8 mouse cellular contexts compared by ENCODE assay signal in genomic region chr2:168765696-168766537, GRCm38 (mm10). TPM values are rescaled to one million over a fixed set of nuclear protein-coding genes. Genes with fewer than 3 reads are reported as not detected.
DNase-seq lines count a peak whose midpoint lies in the region; ATAC-seq and TF ChIP-seq lines count a peak whose summit lies in the region.

No protein-coding gene starts in this region.

- peak overlapping the region; percentile 87 to 91 for H3K4me3 ChIP-seq in ES-E14 (ENCODE audit: insufficient read depth in 1 of 2, low read depth in 1 of 2, low read length in 2 of 2, poor library complexity in 1 of 2, severe bottlenecking in 1 of 2)
- peak overlapping the region; percentile 54 for H3K4me3 ChIP-seq in heart, postnatal 0 days (ENCODE audit: low read depth, low read length)
- peak overlapping the region; percentile 50 for H3K4me3 ChIP-seq in liver, embryonic 15.5 days (replicated peaks)

- DNase-seq in ES-E14 (ENCODE audit: low read depth, low spot score) = no peak
- peak; percentile 62 for DNase-seq in embryo, embryonic 11 days
- DNase-seq in heart, postnatal 0 days (ENCODE audit: low spot score) = no peak
- DNase-seq in right cerebral cortex, postnatal 25 days = no peak
- no peak for DNase-seq in gastrocnemius, postnatal 14 days
- DNase-seq in thymus, adult 18-20 months = no peak
- no peak for DNase-seq in adrenal gland, postnatal 25 days

- no peaks in the 10 kb centered on the region for H3K9me3 ChIP-seq in ES-E14 (ENCODE audit: control insufficient read depth, insufficient read depth, low read depth, low read length)
- H3K9me3 ChIP-seq in heart, postnatal 0 days (replicated peaks; ENCODE audit: control insufficient read depth, low read length) = no peaks in the 10 kb centered on the region
- H3K9me3 ChIP-seq in liver, embryonic 15.5 days (replicated peaks) = no peaks in the 10 kb centered on the region

- no peak for TF ChIP-seq CTCF in heart, postnatal 0 days (IDR thresholded peaks at IDR 0.05; ENCODE audit: low read depth)

- in situ Hi-C loops in ES-E14 (cut with MboI; ENCODE audit: low sequenced_read_pairs in 2 of 2, unreplicated experiment in 2 of 2) = no loop called here

- ATAC-seq in heart, postnatal 0 days (ENCODE audit: insufficient read depth, low read depth) = peak; percentile 34; the same call in 1 of the 2 replicates
- ATAC-seq in liver, embryonic 15.5 days (ENCODE audit: insufficient read depth) = peak; percentile 5; the same call in 1 of the 2 replicates

- intact Hi-C loops in gastrocnemius, postnatal 14 days (cut with DNase I; ENCODE audit: low total_unique reads) = loop anchor here (5.0 kb wide), 1 partner anchor 121 kb away; no protein-coding TSS in a partner anchor

- H3K27ac ChIP-seq in ES-E14 (ENCODE audit: insufficient read depth, low read depth, low read length, poor library complexity, severe bottlenecking) = peak overlapping the region; percentile 99
- H3K27ac ChIP-seq in heart, postnatal 0 days (ENCODE audit: low read depth) = peak overlapping the region; percentile 73
- H3K27ac ChIP-seq in liver, embryonic 15.5 days (replicated peaks) = peak overlapping the region; percentile 74

- peak overlapping the region; percentile 87 for H3K9ac ChIP-seq in ES-E14 (ENCODE audit: insufficient read depth, low read depth, low read length, poor library complexity, severe bottlenecking)
- peak overlapping the region; percentile 73 for H3K9ac ChIP-seq in heart, postnatal 0 days (replicated peaks; ENCODE audit: low read depth, low read length)
- H3K9ac ChIP-seq in liver, embryonic 15.5 days = peak overlapping the region; percentile 27; the same call in 1 of the 2 replicates

- WGBS in heart, postnatal 0 days = under 1% methylated on average over 61 of the region's 65 CpGs
- WGBS in liver, embryonic 15.5 days (ENCODE audit: insufficient replicate concordance) = under 1% methylated on average over 65 of the region's 65 CpGs

- peaks cover 13 to 19% of the 10 kb centered on the region in 2 experiments for H3K4me1 ChIP-seq in ES-E14 (ENCODE audit: control insufficient read depth in 2 of 2, insufficient read depth in 2 of 2, low read length in 2 of 2, poor library complexity in 1 of 2)
- H3K4me1 ChIP-seq in heart, postnatal 0 days (ENCODE audit: control insufficient read depth, insufficient read depth) = 0 out of 2 replicates have a peak, but pooled peaks cover 4% of the 10 kb centered on the region
- H3K4me1 ChIP-seq in liver, embryonic 15.5 days (replicated peaks) = peaks cover 5% of the 10 kb centered on the region; the same call in 1 of the 2 replicates

- TF ChIP-seq EP300 in heart, postnatal 0 days (IDR thresholded peaks at IDR 0.05; ENCODE audit: low read depth) = no peak

- H3K4me2 ChIP-seq in heart, postnatal 0 days (ENCODE audit: low read depth, low read length) = peak overlapping the region; percentile 82
- H3K4me2 ChIP-seq in liver, embryonic 15.5 days = peak overlapping the region; percentile 45

- H3K36me3 ChIP-seq in ES-E14 (ENCODE audit: control insufficient read depth, insufficient read depth, low read length, poor library complexity, severe bottlenecking) = peaks cover 3% of the 10 kb centered on the region; the same call in 1 of the 2 replicates
- no peaks in the 10 kb centered on the region for H3K36me3 ChIP-seq in heart, postnatal 0 days (replicated peaks; ENCODE audit: control insufficient read depth, insufficient read depth, low read length)
- no peaks in the 10 kb centered on the region for H3K36me3 ChIP-seq in liver, embryonic 15.5 days (replicated peaks)

- peaks cover 83% of the 10 kb centered on the region for H3K27me3 ChIP-seq in heart, postnatal 0 days (ENCODE audit: control insufficient read depth, insufficient read depth, low read length)
- peaks cover 94% of the 10 kb centered on the region for H3K27me3 ChIP-seq in liver, embryonic 15.5 days

TF ChIP-seq in ES-E14, 5 proteins besides CTCF, POLR2A, EP300 and RAD21:
- no peak for TF ChIP-seq CHD2 (IDR thresholded peaks at IDR 0.05; ENCODE audit: low read depth, low read length)
- TF ChIP-seq ZNF384 (IDR thresholded peaks at IDR 0.05; ENCODE audit: low read depth, low read length) = 0 out of 2 replicates have a peak, but pooled peaks have one; percentile 9

RNA-seq across cellular contexts. Expression of gene Sall4, which starts 1.8 kb away (rescaled TPM):
- total RNA-seq in ES-E14 (2012; rRNA removed) = 119 and 143 TPM in 2 replicates
- 0.43 TPM in 1 of 2 replicates, not detected in the other for total RNA-seq in heart, postnatal 0 days (2014; rRNA removed; ENCODE audit: low replicate concordance)
- 0.77 and 0.87 TPM in 2 replicates for polyA plus RNA-seq in heart, postnatal 0 days (2015; fragmentation: Nextera tagmentation; extraction: Ambion mirVana)
- polyA plus RNA-seq in liver, embryonic 15.5 days (2015; fragmentation: Nextera tagmentation; extraction: Ambion mirVana) = 3.6 and 3.9 TPM in 2 replicates
- total RNA-seq in gastrocnemius, postnatal 14 days (2021) = under 1 TPM; 0.71 to 0.98 TPM
- not detected in 2 replicates for total RNA-seq in adrenal gland, postnatal 25 days (2021)

RNA-seq across cellular contexts. Expression of gene Atp9a, which starts 23.7 kb away (rescaled TPM):
- 41.5 and 84.5 TPM in 2 replicates for total RNA-seq in ES-E14 (2012; rRNA removed)
- 46.1 and 49.9 TPM in 2 replicates for total RNA-seq in heart, postnatal 0 days (2014; rRNA removed; ENCODE audit: low replicate concordance)
- 11.6 and 12.8 TPM in 2 replicates for polyA plus RNA-seq in heart, postnatal 0 days (2015; fragmentation: Nextera tagmentation; extraction: Ambion mirVana)
- polyA plus RNA-seq in liver, embryonic 15.5 days (2015; fragmentation: Nextera tagmentation; extraction: Ambion mirVana) = 3.3 and 4.2 TPM in 2 replicates
- total RNA-seq in gastrocnemius, postnatal 14 days (2021) = 10 to 100 TPM; 14.9 to 16.9 TPM
- total RNA-seq in adrenal gland, postnatal 25 days (2021) = 60.9 and 63.6 TPM in 2 replicates

Comparison
In these comparisons a context has a peak if more than half of its experiments do, and no peak if none do; other contexts are left out.
1. H3K9ac ChIP-seq: peak in every context shown above with its lines; median percentile 87 in ES-E14; 73 in heart, postnatal 0 days; 27 in liver, embryonic 15.5 days.
2. RNA of gene Sall4, which starts 1.8 kb away (total RNA-seq): 119 to 143 TPM in ES-E14; 0.71 to 0.98 TPM in gastrocnemius, postnatal 14 days, not detected in adrenal gland, postnatal 25 days and 0.43 TPM in heart, postnatal 0 days; every median in the first group is over 10 times any median in the second.
3. Peak in every context shown above with its lines, with median percentiles within 50 percentile points of each other: H3K27ac ChIP-seq and H3K4me3 ChIP-seq.